Mouse (Mus musculus) limb, embryonic 11.5 days (tissue): Measurements from ENCODE around the gene Fhl2. TPM values are rescaled to one million over a fixed set of nuclear protein-coding genes. Genes with fewer than 3 reads are reported as not detected.
A peak's percentile ranks its signal among the peaks of the same experiment; 100 is the strongest.
"Not testable (repeated sequence)": the region's sequence is repeated elsewhere in the genome, so short reads cannot be mapped to it uniquely, and the experiment has no call there.

ENCODE experiments used
- ATAC-seq: fragments of 200-750 bp; cut with Nextera tagmentation; 2 replicates; pipeline ENCODE4 v1.8.0; 2017; ENCODE audit warnings: low read depth; ENCODE audit not compliant: insufficient number of reproducible peaks, low FRiP score, low TSS enrichment
- DNase-seq: peaks from one replicate; pipeline ENCODE4 v3.0.0-alpha.2; 2015; ENCODE audit warnings: low spot score
- H3K27ac ChIP-seq: fragments of 300-500 bp; sonication (generic); replicated peaks from 2 replicates; pipeline ENCODE4 v1.5.1; 2014; ENCODE audit warnings: low read depth, mild to moderate bottlenecking, low read length
- H3K27me3 ChIP-seq: fragments of 300-500 bp; sonication (generic); 2 replicates; pipeline ENCODE4 v1.6.1; 2014; ENCODE audit warnings: mild to moderate bottlenecking, low read length, mixed read lengths; ENCODE audit not compliant: control insufficient read depth, insufficient read depth
- H3K36me3 ChIP-seq: fragments of 300-500 bp; sonication (generic); 2 replicates; pipeline ENCODE4 v1.6.1; 2014; ENCODE audit warnings: mild to moderate bottlenecking, low read length, moderate library complexity, mixed read lengths; ENCODE audit not compliant: control insufficient read depth, insufficient read depth
- H3K4me1 ChIP-seq: fragments of 300-500 bp; sonication (generic); 2 replicates; pipeline ENCODE4 v1.6.1; 2014; ENCODE audit warnings: low read length, mixed read lengths; ENCODE audit not compliant: control insufficient read depth, insufficient read depth
- H3K4me2 ChIP-seq: fragments of 300-500 bp; sonication (generic); 2 replicates; pipeline ENCODE4 v1.6.1; 2014; ENCODE audit warnings: low read depth, mild to moderate bottlenecking, moderate library complexity; ENCODE audit not compliant: severe bottlenecking
- H3K4me3 ChIP-seq: fragments of 300-500 bp; sonication (generic); 2 replicates; pipeline ENCODE4 v1.5.1; 2014; ENCODE audit warnings: low read depth, low read length
- H3K9ac ChIP-seq: fragments of 300-500 bp; sonication (generic); 2 replicates; pipeline ENCODE4 v1.6.1; 2014; ENCODE audit warnings: mild to moderate bottlenecking, low read length
- H3K9me3 ChIP-seq: fragments of 300-500 bp; sonication (generic); 2 replicates; pipeline ENCODE4 v1.6.1; 2016; ENCODE audit warnings: low read length; ENCODE audit not compliant: control insufficient read depth
- WGBS: fragments of 180-500 bp; shearing (Covaris S2); extraction: QIAGEN DNeasy Blood & Tissue Kit; methylation state at CpG from one replicate; pipeline ENCODE4 v1.1.7; 2014; 5-methylcytosine and 5-hydroxymethylcytosine counted together
- polyA plus RNA-seq: library from polyadenylated mRNA; unstranded; fragments of >200 nt; fragmentation: Nextera tagmentation; extraction: Ambion mirVana; gene quantifications from 2 replicates; pipeline ENCODE4 v1.2.1, GENCODE M21; 2014

The Fhl2 gene
- polyA plus RNA-seq, 1 experiment from 2014 or later = 8.6 TPM

- no peak for ATAC-seq
- no peak for DNase-seq
- no peaks in the 10 kb centered on the region for H3K36me3 ChIP-seq
- no peaks in the 10 kb centered on the region; the same call in 1 of the 2 replicates for H3K4me1 ChIP-seq
- 86% methylated on average over 11 of the region's 11 CpGs for WGBS
- H3K4me2 ChIP-seq = no peak overlapping the region
- H3K27me3 ChIP-seq = no peaks in the 10 kb centered on the region
- no peak overlapping the region for H3K27ac ChIP-seq
- no peak overlapping the region for H3K9ac ChIP-seq
- no peaks in the 10 kb centered on the region for H3K9me3 ChIP-seq
- no peak overlapping the region for H3K4me3 ChIP-seq
These were observed 55.2 kb downstream of the Fhl2 start for GRCm38 (mm10) chr1:43141555-43141961.

- H3K9me3 ChIP-seq = no peaks in the 10 kb centered on the region
- no peak overlapping the region for H3K4me3 ChIP-seq
- WGBS = 50% methylated on average over 8 of the region's 8 CpGs
- H3K27ac ChIP-seq = no peak overlapping the region
- H3K4me1 ChIP-seq = no peaks in the 10 kb centered on the region; the same call in 1 of the 2 replicates
- H3K9ac ChIP-seq = no peak overlapping the region
- no peak overlapping the region for H3K4me2 ChIP-seq
- no peaks in the 10 kb centered on the region for H3K36me3 ChIP-seq
- ATAC-seq = peak; percentile 65
- peak; percentile 96 for DNase-seq
- no peaks in the 10 kb centered on the region for H3K27me3 ChIP-seq
These were observed 57.1 kb downstream of the Fhl2 start for GRCm38 (mm10) chr1:43139587-43140266.

GRCm38 (mm10) chr1:43138268-43138812 is 58.4 kb downstream of the Fhl2 start:
- Histone ChIP-seq H3K9me3 (no peaks in the 10 kb centered on the region), H3K27me3 (no peaks in the 10 kb centered on the region), H3K9ac (no peak overlapping the region), H3K4me3 (no peak overlapping the region), H3K4me1 (no peaks in the 10 kb centered on the region; the same call in 1 of the 2 replicates), H3K36me3 (no peaks in the 10 kb centered on the region), H3K27ac (no peak overlapping the region), H3K4me2 (no peak overlapping the region)
- ATAC-seq (no peak), DNase-seq (no peak)
- WGBS = 67% methylated on average over 15 of the region's 15 CpGs

- Histone ChIP-seq H3K36me3 (no peaks in the 10 kb centered on the region), H3K4me2 (no peak overlapping the region), H3K9ac (no peak overlapping the region), H3K9me3 (no peaks in the 10 kb centered on the region), H3K4me1 (no peaks in the 10 kb centered on the region), H3K27me3 (no peaks in the 10 kb centered on the region), H3K4me3 (no peak overlapping the region), H3K27ac (no peak overlapping the region)
- 57% methylated on average over 5 of the region's 5 CpGs for WGBS
- ATAC-seq (no peak), DNase-seq (no peak)
These were observed 59.5 kb downstream of the Fhl2 start for GRCm38 (mm10) chr1:43137334-43137733.

GRCm38 (mm10) chr1:43136488-43137029 is 60.2 kb downstream of the Fhl2 start:
- not testable (repeated sequence) for H3K4me3 ChIP-seq, H3K27me3 ChIP-seq, ATAC-seq, H3K4me1 ChIP-seq, H3K36me3 ChIP-seq, H3K27ac ChIP-seq, H3K9me3 ChIP-seq, H3K4me2 ChIP-seq, H3K9ac ChIP-seq, DNase-seq
- 73% methylated on average over 2 of the region's 2 CpGs for WGBS

GRCm38 (mm10) chr1:43131591-43131990 is 65.2 kb downstream of the Fhl2 start:
- no peaks in the 10 kb centered on the region for H3K9me3 ChIP-seq
- H3K27me3 ChIP-seq = no peaks in the 10 kb centered on the region
- no peak overlapping the region for H3K4me3 ChIP-seq
- H3K4me1 ChIP-seq = no peaks in the 10 kb centered on the region
- 88% methylated on average over 9 of the region's 9 CpGs for WGBS
- ATAC-seq (no peak), DNase-seq (no peak)
- H3K36me3 ChIP-seq = no peaks in the 10 kb centered on the region; the same call in 1 of the 2 replicates
- no peak overlapping the region for H3K9ac ChIP-seq
- H3K27ac ChIP-seq = no peak overlapping the region
- H3K4me2 ChIP-seq = no peak overlapping the region

- H3K9ac ChIP-seq = no peak overlapping the region
- H3K4me3 ChIP-seq = no peak overlapping the region
- no peaks in the 10 kb centered on the region for H3K27me3 ChIP-seq
- no peak for ATAC-seq
- no peaks in the 10 kb centered on the region for H3K9me3 ChIP-seq
- no peak overlapping the region for H3K4me2 ChIP-seq
- DNase-seq = no peak
- no peaks in the 10 kb centered on the region; the same call in 1 of the 2 replicates for H3K36me3 ChIP-seq
- no peak overlapping the region for H3K27ac ChIP-seq
- no peaks in the 10 kb centered on the region for H3K4me1 ChIP-seq
- 86% methylated on average over 5 of the region's 5 CpGs for WGBS
These were observed 66.4 kb downstream of the Fhl2 start for GRCm38 (mm10) chr1:43130219-43130981.

- WGBS = 83% methylated on average over 8 of the region's 8 CpGs
- DNase-seq (no peak), ATAC-seq (no peak)
- no peaks in the 10 kb centered on the region for H3K9me3 ChIP-seq
- H3K4me3 ChIP-seq = no peak overlapping the region
- no peak overlapping the region for H3K4me2 ChIP-seq
- no peak overlapping the region for H3K27ac ChIP-seq
- no peaks in the 10 kb centered on the region for H3K27me3 ChIP-seq
- no peak overlapping the region for H3K9ac ChIP-seq
- no peaks in the 10 kb centered on the region; the same call in 1 of the 2 replicates for H3K36me3 ChIP-seq
- H3K4me1 ChIP-seq = no peaks in the 10 kb centered on the region
These were observed 68.8 kb downstream of the Fhl2 start for GRCm38 (mm10) chr1:43127820-43128610.
